In genomic region chr19:34334300-34334699, GRCm38 (mm10) we compare ENCODE assay signal across 8 mouse cellular contexts. TPM values are rescaled to one million over a fixed set of nuclear protein-coding genes. Genes with fewer than 3 reads are reported as not detected.
DNase-seq lines count a peak whose midpoint lies in the region; ATAC-seq and TF ChIP-seq lines count a peak whose summit lies in the region.

No protein-coding gene starts in this region.

- H3K9me3 ChIP-seq in kidney, embryonic 16.5 days (ENCODE audit: low read length), result no peaks in the 10 kb centered on the region
- H3K9me3 ChIP-seq in forebrain, embryonic 14.5 days (replicated peaks; ENCODE audit: control insufficient read depth, low read length), result no peaks in the 10 kb centered on the region
- no peaks in the 10 kb centered on the region for H3K9me3 ChIP-seq in hindbrain, embryonic 13.5 days
- no peaks in the 10 kb centered on the region for H3K9me3 ChIP-seq in midbrain, embryonic 16.5 days (replicated peaks; ENCODE audit: control insufficient read depth, low read length, poor library complexity, severe bottlenecking)

- H3K36me3 ChIP-seq in kidney, embryonic 16.5 days (ENCODE audit: insufficient read depth, low read length), result no peaks in the 10 kb centered on the region
- H3K36me3 ChIP-seq in forebrain, embryonic 14.5 days (ENCODE audit: control insufficient read depth, insufficient read depth, low read length), result no peaks in the 10 kb centered on the region
- no peaks in the 10 kb centered on the region for H3K36me3 ChIP-seq in hindbrain, embryonic 13.5 days
- no peaks in the 10 kb centered on the region for H3K36me3 ChIP-seq in midbrain, embryonic 16.5 days (ENCODE audit: control insufficient read depth, insufficient read depth, low read length)
- H3K36me3 ChIP-seq in spleen, adult 2 months (ENCODE audit: control insufficient read depth, insufficient read depth, low read length), result no peaks in the 10 kb centered on the region

- no peak; the same call in 1 of the 2 replicates for ATAC-seq in kidney, embryonic 16.5 days (ENCODE audit: low FRiP score, low TSS enrichment)
- peak; percentile 70; the same call in 1 of the 2 replicates for ATAC-seq in forebrain, embryonic 14.5 days
- peak; percentile 68; the same call in 1 of the 2 replicates for ATAC-seq in hindbrain, embryonic 13.5 days (ENCODE audit: low FRiP score)
- peak; percentile 79; the same call in 1 of the 2 replicates for ATAC-seq in midbrain, embryonic 16.5 days

- no peak overlapping the region for H3K4me3 ChIP-seq in kidney, embryonic 16.5 days (ENCODE audit: low read length)
- no peak overlapping the region for H3K4me3 ChIP-seq in forebrain, embryonic 14.5 days (ENCODE audit: low read depth, low read length)
- H3K4me3 ChIP-seq in hindbrain, embryonic 13.5 days, result no peak overlapping the region
- H3K4me3 ChIP-seq in midbrain, embryonic 16.5 days (ENCODE audit: low read depth, low read length), result no peak overlapping the region
- no peak overlapping the region for H3K4me3 ChIP-seq in spleen, adult 2 months (ENCODE audit: extremely low read depth, insufficient read depth, insufficient read length)

- TF ChIP-seq POLR2A in spleen, adult 2 months (IDR thresholded peaks at IDR 0.05; ENCODE audit: low read depth, low read length), result no peak

- H3K9ac ChIP-seq in kidney, embryonic 16.5 days (replicated peaks; ENCODE audit: low read length), result no peak overlapping the region
- no peak overlapping the region for H3K9ac ChIP-seq in forebrain, embryonic 14.5 days (ENCODE audit: low read length)
- H3K9ac ChIP-seq in hindbrain, embryonic 13.5 days, result no peak overlapping the region
- no peak overlapping the region for H3K9ac ChIP-seq in midbrain, embryonic 16.5 days (ENCODE audit: low read depth, low read length)

- peak; percentile 88; the same call in 1 of the 2 replicates for TF ChIP-seq CTCF in spleen, adult 2 months (IDR thresholded peaks at IDR 0.05; ENCODE audit: extremely low read depth, insufficient read depth, insufficient read length, insufficient replicate concordance)

- H3K27ac ChIP-seq in kidney, embryonic 16.5 days (ENCODE audit: low read length), result no peak overlapping the region
- H3K27ac ChIP-seq in forebrain, embryonic 14.5 days (ENCODE audit: low read depth, low read length), result no peak overlapping the region
- no peak overlapping the region for H3K27ac ChIP-seq in hindbrain, embryonic 13.5 days
- no peak overlapping the region for H3K27ac ChIP-seq in midbrain, embryonic 16.5 days (ENCODE audit: low read length)
- H3K27ac ChIP-seq in spleen, adult 2 months (ENCODE audit: insufficient read depth, low read length), result no peak overlapping the region

- WGBS in kidney, embryonic 16.5 days, result 4% methylated on average over 2 of the region's 2 CpGs
- 0% methylated on average over 2 of the region's 2 CpGs for WGBS in forebrain, embryonic 14.5 days
- 0% methylated on average over 2 of the region's 2 CpGs for WGBS in hindbrain, embryonic 13.5 days
- WGBS in midbrain, embryonic 16.5 days, result 4% methylated on average over 2 of the region's 2 CpGs
- WGBS in spleen, adult 2 months, result 1% methylated on average over 2 of the region's 2 CpGs

- H3K27me3 ChIP-seq in kidney, embryonic 16.5 days (ENCODE audit: insufficient read depth, low read length), result no peaks in the 10 kb centered on the region
- no peaks in the 10 kb centered on the region for H3K27me3 ChIP-seq in forebrain, embryonic 14.5 days (replicated peaks; ENCODE audit: control insufficient read depth, insufficient read depth, low read length)
- H3K27me3 ChIP-seq in hindbrain, embryonic 13.5 days, result no peaks in the 10 kb centered on the region
- no peaks in the 10 kb centered on the region for H3K27me3 ChIP-seq in midbrain, embryonic 16.5 days (ENCODE audit: control insufficient read depth, insufficient read depth, low read depth, low read length)
- H3K27me3 ChIP-seq in spleen, adult 2 months (ENCODE audit: control insufficient read depth, insufficient read depth, low read length), result no peaks in the 10 kb centered on the region

- H3K4me2 ChIP-seq in kidney, embryonic 16.5 days (replicated peaks; ENCODE audit: low read depth, low read length), result no peak overlapping the region
- no peak overlapping the region for H3K4me2 ChIP-seq in forebrain, embryonic 14.5 days (ENCODE audit: low read length)
- H3K4me2 ChIP-seq in hindbrain, embryonic 13.5 days, result no peak overlapping the region
- H3K4me2 ChIP-seq in midbrain, embryonic 16.5 days (ENCODE audit: low read length), result no peak overlapping the region

- H3K4me1 ChIP-seq in kidney, embryonic 16.5 days (ENCODE audit: insufficient read depth, low read length), result no peaks in the 10 kb centered on the region
- no peaks in the 10 kb centered on the region for H3K4me1 ChIP-seq in forebrain, embryonic 14.5 days (ENCODE audit: control insufficient read depth, insufficient read depth, low read length)
- no peaks in the 10 kb centered on the region for H3K4me1 ChIP-seq in hindbrain, embryonic 13.5 days (replicated peaks)
- no peaks in the 10 kb centered on the region for H3K4me1 ChIP-seq in midbrain, embryonic 16.5 days (ENCODE audit: control insufficient read depth, insufficient read depth, low read length)
- H3K4me1 ChIP-seq in spleen, adult 2 months (ENCODE audit: control insufficient read depth, insufficient read depth, insufficient read length), result no peaks in the 10 kb centered on the region

- peak; percentile 49 for DNase-seq in kidney, adult 11 months
- DNase-seq in c-Kit-positive CD71-negative TER-119-negative erythroid progenitor cells, embryonic 14.5 days (ENCODE audit: low read depth), result peak; percentile 50
- DNase-seq in forebrain, embryonic 14.5 days (ENCODE audit: low spot score), result peak; percentile 84
- DNase-seq in left cerebral cortex, postnatal 10 days (ENCODE audit: extremely low spot score in 1 of 2, low spot score in 2 of 2), result peak; percentile 65 to 69
- DNase-seq in spleen, adult 2 months (ENCODE audit: low read depth in 1 of 2, low spot score in 2 of 2), result peak; percentile 33 to 61

- intact Hi-C loops in left cerebral cortex, postnatal 10 days (cut with DNase I), result loop anchor here (2.0 to 10.0 kb wide), 3 partner anchors 217 to 441 kb away; partner anchors contain the start of gene Ifit2

RNA-seq across cellular contexts. Expression of gene Fas, which starts 43.8 kb away (rescaled TPM):
- 4.0 and 5.3 TPM in 2 replicates for polyA plus RNA-seq in kidney, embryonic 16.5 days (2015; fragmentation: Nextera tagmentation; extraction: Ambion mirVana)
- polyA plus RNA-seq in forebrain, embryonic 14.5 days (2014; fragmentation: Nextera tagmentation; extraction: Ambion mirVana), result 0.28 and 0.33 TPM in 2 replicates
- 0.62 and 0.94 TPM in 2 replicates for polyA plus RNA-seq in hindbrain, embryonic 13.5 days (2015; fragmentation: Nextera tagmentation; extraction: Ambion mirVana)
- under 1 TPM in 1 of 2 experiments, not detected in 1; 0.90 TPM for total RNA-seq in left cerebral cortex, postnatal 10 days (2021)
- polyA plus RNA-seq in midbrain, embryonic 16.5 days (2015; fragmentation: Nextera tagmentation; extraction: Ambion mirVana), result 0.60 and 1.5 TPM in 2 replicates
- polyA plus RNA-seq in spleen, adult 2 months (2012; rRNA removed), result 1.1 and 1.4 TPM in 2 replicates
